Mouse (Mus musculus) left cerebral cortex, postnatal 25 days (tissue): ENCODE measurements at regions not wholly inside any gene's neighbourhood (a gene's known extent, or its start where the extent isn't known, plus 50 kb on each side); places are given as distances from the start of the nearest gene placed in this dataset.

Source experiments
- DNase-seq, 2 experiments: peaks; one replicate each; pipeline ENCODE4 v3.0.0; 2022; ENCODE audit warnings: low spot score in 2 of 2, mixed read lengths in 1 of 2
- intact Hi-C: fragments of 180-260 bp; cut with DNase I; formaldehyde crosslinking; loops from one replicate; pipeline ENCODE4 v1.15.1; 2025

DNA sequence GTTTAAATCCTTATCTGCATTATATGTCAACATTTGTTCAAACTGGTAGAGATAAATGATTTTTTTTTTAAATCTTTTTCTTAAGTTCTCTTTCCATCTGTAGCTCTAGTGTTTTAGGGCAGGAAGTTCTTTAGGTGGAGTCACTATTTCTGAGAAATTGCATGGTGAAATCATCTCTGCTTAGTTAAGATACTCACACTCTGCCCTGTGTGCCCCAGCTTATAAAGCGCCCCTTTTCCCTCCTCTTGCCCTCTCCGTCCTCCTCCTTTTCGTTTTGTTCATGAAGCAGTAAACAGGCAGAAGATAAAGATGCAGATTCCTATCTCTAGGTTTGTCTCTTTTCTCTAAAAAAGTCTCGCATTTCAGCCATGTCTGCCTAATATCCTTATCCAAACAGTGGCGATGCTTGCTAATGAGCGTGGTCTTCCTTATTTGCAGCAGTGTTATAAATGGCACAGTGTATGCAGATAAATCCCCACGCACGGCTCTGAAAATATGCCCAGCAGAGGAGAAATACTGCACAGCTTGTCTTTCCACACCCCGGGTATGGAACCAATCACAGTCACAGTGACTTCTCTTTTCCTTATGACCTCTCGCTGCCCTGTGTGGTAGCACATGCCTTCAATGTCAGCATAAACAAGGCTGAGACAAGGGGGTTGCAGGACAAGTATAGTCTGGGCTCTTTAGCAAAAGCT, 852.7 kb downstream of the 5730522E02Rik start:
- peak; percentile 42 to 81 for DNase-seq
- intact Hi-C loops: loop anchor here (5.0 kb wide), 1 partner anchor 499 kb away; no protein-coding TSS in a partner anchor

DNA sequence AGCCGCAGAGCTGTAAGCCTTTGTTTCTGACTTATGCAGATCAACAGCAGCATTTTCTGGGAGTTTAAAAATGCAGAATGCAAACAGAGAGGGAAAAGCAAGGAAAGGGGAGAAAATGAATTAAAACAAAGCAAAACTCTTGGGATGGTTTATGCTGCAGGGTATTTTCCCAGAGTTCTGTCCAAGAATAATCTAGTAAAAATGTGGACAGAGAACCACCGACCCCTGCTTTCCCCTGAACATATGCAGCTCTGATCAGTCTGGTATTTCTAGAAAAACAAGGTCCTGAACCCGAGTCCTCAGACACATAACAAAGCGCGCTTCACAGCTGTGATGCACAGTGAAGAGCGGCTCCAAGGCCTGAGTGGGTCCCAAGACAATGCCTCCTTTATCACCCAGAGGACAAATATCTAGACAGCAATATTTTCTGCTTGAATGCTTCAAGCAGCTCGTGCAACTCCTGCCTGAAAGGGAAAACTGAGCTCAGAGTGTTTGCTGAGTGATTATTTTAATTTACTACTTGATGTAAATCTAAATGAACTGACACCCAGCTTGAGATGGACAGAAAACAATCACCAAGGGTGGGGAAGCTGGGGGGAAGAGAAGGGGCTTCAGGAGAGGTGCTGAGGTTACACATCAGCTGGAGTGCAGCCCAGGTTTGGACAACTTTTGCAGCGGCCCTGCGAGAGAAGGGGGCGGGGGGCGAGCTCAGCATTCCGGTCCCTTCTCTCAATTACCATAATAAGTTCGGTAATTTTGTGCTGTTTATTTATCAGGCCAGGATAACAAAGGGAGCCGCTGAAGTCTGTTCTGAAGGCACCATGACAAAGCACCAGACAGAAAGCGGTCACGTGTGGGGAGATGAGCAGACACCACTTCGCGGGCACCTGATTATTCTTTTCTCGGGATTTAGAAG, 853.6 kb downstream of the 5730522E02Rik start:
- DNase-seq: peak in 1 of 2 experiments; percentile 48
- intact Hi-C loops: loop anchor here (5.0 kb wide), 1 partner anchor 500 kb away; no protein-coding TSS in a partner anchor

DNA sequence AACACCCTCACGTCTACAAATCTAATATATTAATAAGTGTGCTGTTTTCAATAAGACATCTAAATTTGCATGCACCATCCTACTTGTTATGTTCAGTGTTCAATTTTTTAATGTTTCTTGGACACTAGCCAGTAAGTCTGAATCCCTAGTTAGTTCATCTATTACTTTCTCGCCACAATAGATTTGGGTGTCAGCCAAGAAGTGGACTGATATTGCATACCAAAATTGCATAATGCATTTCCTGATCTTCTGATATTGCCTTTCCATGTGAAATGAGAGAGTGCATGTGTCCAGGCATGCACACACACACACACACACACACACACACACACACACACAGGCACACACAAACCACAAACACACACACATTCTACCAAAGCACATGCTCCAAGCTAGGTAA, 874.9 kb downstream of the 5730522E02Rik start:
- no peak for DNase-seq
- intact Hi-C loops: no loop called here

DNA sequence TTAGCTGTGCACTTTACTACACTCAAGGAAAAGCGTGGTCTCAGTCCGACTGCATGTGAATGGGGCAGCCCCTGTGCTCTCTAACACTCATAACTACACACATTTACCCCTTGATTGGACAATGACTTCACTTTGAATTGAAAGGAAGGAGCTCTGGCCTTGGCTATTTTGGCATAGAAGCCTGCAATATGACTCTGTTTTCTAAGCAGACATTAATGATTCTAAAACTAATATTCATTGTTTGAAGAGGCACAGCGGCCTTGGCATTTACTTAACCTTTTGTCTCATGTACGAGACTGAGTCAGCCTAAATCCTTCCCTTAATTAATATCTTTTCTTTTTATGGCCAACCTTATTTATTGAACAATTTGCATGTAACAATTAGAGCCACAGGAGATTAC, 879.9 kb downstream of the 5730522E02Rik start:
- intact Hi-C loops: no loop called here
- no peak for DNase-seq

DNA sequence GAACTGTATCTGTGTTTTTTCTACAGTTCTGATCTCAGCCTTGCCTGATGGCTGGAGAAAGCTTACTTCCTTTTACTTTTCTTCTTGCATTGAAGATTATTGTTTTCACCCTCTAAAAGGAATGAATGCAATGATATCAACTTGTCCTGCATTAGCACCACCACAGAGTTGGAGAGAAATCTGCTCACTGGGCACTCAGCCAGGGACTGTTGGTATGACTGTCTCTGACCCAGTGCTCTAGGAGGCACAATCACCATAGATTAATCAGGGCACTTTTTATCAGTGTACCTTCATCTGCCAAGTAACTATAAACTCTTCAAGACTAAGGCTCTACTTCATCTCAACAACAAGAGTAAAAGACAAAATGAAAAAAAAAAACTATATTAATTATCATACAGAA, 888.1 kb downstream of the 5730522E02Rik start:
- intact Hi-C loops: no loop called here
- DNase-seq: no peak

DNA sequence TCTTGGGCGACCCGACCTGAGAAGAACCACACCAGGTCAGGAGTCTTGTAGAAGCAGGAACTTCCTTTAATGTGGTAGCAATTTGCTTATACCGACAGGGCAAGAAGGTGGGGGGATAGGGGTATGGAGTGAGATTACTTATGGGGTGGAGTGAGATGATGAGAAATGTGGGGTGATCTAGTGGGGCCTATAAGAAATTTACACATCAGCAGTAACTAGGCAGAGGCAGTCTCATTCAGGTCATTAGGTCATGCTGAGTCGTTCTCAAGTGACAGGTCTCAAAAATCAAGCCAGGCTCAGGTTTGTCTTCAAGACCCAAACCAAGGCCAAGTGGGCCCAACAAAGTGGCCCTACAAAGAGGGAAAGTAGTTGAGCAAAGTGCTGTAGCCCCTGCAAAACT, 889.1 kb downstream of the 5730522E02Rik start:
- intact Hi-C loops: no loop called here
- no peak for DNase-seq

DNA sequence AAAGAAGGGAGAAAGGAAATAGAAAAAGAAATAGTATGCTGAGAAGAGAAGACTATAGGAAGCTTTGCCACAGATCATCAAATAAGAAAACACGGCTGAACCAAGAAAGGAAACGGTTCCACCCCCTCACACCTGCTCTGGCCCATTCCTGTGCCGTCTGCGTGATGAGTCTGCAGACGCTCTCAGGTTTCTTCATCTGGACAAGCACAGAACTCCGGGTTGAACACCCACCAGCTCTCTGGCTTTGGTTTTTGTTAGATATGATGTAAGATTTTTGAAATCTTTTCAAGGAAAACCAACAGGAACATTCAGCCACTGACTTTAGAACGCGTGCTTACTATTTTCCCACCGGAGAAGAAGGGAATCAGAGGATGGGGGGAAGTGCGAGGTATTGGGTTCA, 895.9 kb downstream of the 5730522E02Rik start:
- peak; percentile 51 to 94 for DNase-seq
- intact Hi-C loops: loop anchor here (5.0 to 10.0 kb wide), 3 partner anchors 400 to 1232 kb away; no protein-coding TSS in a partner anchor

DNA sequence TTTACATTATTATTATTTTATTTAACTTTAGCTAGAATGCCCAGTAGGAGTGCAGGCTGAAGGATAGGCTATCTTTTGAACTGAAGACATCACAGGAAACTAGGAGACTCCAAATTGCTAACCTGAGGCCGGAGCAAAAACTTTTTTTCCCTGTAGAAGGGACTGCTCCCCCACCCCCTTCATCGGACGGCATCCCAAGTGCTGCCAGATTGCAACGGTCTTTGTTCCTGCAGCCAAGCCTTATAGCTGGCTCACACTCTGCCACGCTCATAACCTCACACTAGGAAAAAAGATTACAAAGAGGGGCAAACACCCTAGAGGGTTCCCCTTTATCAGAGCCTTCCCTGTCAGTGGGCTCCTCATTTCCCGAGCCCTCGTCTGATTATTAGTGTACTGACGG, 896.7 kb downstream of the 5730522E02Rik start:
- intact Hi-C loops: loop anchor here (5.0 to 10.0 kb wide), 3 partner anchors 401 to 1232 kb away; no protein-coding TSS in a partner anchor
- DNase-seq: no peak

DNA sequence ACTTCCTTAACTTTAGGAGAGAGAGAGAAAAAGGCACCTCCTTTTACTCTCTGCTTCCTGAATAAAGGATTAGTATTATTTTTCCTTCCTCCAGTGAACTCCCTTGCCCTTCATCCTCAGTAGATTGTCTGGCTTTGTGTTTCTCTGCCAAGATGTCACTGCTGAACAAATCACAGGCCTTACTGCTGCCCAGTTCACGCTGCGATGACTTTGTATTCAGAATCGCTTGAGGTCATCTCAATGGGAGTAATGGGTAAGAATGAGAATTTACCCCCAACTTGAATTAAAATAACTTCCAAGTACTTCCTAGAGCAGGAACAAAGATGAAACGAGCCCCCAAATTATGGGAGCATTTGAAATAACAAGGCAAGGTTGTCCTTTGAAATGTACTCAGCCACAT, 897.3 kb downstream of the 5730522E02Rik start:
- DNase-seq: no peak
- intact Hi-C loops: loop anchor here (5.0 to 10.0 kb wide), 3 partner anchors 401 to 1231 kb away; no protein-coding TSS in a partner anchor

DNA sequence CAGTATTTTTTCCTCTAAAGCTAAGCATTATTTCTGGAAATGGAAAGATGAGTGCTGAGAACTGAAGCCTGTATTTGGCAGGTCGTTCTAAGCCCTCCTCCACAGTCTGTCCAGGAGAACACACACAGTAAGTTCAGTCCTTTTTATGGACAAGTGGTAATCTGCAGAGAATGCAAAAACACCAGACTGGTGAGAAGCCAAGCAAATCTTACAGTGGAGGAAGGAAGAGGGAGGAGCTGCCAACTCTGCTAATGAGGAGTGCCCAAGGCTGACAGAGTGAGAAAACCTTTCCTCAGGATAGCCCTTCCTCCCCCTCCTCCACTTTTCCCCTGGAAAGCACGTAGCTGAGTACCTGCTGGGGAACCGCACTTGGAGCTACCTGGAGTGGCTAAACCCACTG, 899.8 kb downstream of the 5730522E02Rik start:
- DNase-seq: peak in 1 of 2 experiments; percentile 72

DNA sequence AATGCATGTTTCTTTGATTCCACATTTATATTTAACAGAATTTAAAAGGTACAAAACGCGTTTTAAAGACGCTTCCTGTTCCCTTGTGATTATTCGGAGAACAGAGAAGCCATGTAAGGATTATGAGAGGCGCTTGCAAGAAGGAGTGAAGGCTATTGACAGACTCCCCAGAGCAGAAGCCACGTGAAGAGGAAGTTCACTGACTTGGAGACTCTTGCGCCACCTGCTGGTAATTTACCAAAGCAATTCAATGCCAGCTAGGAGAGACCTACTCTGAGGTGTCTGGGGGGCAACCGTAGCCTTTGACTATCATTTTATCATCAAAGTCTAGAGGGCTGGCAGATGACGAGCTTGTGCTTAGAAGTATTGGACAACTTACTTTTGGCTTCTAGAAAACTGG, 909.4 kb downstream of the 5730522E02Rik start:
- DNase-seq: peak; percentile 61 to 84
- intact Hi-C loops: loop anchor here (10.0 kb wide), 1 partner anchor 556 kb away; no protein-coding TSS in a partner anchor

More for the DNA sequence above, 899.8 kb downstream of the 5730522E02Rik start:
- intact Hi-C loops: loop anchor here (5.0 to 10.0 kb wide), 3 partner anchors 404 to 1228 kb away; no protein-coding TSS in a partner anchor

DNA sequence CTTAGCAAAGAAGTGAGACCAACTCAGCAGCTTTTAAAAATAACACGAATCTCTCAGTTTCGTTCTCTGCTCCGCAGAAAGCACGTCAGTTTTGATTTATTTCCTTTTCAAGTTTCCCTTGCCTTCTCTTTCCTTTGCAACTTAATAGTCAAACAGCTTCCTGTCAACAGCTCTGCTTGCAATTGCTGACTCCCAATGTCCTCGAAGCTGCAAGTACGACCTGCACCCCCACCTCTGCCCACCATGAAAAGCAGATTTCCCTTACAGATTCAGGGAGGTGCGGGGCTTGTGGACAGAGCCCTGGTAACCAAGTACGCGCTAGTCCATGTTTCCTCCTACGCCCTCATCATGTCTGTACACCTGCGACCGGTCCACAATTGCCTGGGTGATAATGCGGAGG, 922.2 kb downstream of the 5730522E02Rik start:
- peak in 1 of 2 experiments; percentile 18 for DNase-seq
- intact Hi-C loops: no loop called here

DNA sequence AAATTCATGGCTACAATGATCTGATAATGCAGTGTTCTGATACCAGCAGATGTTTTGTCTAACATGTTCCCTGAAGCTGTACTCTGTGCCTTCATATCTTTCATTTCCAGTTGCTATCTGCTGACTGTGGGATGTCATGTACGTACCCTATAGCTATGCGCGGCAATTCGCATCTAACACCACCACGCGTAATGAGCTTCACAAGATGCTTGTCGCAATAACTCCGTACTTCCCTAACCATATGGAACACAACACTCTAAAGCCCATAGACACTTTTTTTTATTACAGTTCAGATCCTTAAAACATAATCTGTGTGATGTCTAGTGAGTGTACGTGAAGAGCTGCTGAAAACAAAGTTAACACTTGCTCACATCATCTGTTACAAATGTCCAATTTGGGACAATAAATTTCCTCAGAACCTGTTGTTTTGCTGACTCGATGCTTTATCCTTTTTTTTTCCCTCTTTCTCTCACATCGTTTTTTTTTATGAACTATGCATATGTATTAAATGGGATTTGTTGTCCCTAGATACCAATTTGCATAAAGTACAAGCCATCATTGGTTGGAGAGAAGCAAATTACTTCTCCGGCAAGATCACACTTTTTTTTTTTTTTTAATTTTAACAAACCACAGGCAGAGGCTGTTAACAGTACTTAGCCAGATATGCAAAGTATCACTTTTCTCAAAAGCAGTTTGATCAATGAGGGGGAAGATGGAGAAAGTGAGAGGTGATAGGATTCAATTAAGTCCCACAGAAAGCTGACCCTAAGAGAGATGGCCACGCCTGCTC, 922.9 kb downstream of the 5730522E02Rik start:
- intact Hi-C loops: no loop called here
- peak; percentile 17 to 33 for DNase-seq

DNA sequence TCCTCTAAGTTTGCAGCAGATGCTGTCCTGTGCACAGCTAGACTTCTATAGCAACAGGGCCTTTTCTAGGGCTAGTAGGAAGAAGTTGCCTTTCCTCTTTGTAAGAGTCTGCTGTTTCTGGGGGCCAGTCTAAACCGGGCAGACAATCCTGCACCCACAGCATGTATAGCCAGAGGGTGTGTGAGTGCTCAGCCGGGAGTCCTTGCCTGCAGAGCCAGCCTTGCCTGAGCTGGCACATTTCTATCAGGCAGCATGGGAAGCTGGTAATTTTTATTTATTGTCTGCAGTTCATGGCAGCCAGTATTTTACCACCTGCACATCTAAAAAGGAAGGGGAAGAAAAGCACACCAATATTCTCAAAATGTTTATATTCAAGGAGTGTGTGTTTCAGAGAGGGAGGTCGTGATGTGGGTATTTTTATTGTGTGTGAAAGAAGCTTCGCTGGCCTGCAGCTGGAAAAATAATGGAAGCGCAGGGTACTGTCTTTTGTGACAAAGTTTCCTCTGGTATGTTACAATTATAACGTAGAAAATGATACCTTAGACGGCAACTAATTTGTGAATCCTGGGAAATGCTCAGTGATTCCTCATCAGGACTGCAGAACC, 940.5 kb downstream of the 5730522E02Rik start:
- DNase-seq: no peak
- intact Hi-C loops: no loop called here

DNA sequence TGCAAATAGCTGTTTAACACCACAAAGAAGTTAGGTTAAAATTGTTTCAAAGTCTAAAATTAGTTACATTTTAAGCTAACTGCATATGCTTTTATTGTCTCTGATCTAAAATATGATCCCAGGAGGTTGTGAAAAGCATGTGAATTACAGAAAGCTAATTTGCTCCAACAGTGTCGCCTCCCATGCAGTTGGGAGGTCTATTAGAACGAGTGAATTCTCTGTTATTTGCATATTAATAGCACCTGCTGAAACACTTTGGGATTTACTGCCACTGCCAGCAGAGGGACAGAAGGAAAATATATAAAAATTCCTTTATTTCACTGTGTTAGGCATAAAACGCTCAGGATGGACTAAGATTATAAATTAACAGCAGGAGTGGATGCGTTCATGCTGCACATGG, 947.7 kb downstream of the 5730522E02Rik start:
- intact Hi-C loops: no loop called here

DNA sequence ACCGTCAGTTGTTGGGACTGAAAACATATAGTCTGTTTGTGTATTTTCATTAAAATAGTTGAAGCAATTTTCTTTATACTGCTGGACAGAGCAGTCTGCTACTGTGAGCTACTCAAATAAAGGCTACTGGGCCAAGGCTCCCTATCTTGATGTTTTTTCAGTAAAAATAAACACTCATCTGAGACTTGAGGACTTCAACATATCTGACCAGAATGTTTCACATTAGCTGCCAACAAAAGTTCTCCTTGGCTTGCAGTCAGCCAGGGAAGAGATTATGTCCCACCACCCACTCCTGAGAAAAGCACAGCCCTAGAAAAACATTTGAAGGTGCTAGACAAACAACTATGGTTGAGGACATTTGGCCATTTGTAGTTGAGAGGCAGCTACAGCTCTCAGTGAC, 950.9 kb downstream of the 5730522E02Rik start:
- intact Hi-C loops: no loop called here
- no peak for DNase-seq

More for the DNA sequence above, 947.7 kb downstream of the 5730522E02Rik start:
- DNase-seq: no peak

DNA sequence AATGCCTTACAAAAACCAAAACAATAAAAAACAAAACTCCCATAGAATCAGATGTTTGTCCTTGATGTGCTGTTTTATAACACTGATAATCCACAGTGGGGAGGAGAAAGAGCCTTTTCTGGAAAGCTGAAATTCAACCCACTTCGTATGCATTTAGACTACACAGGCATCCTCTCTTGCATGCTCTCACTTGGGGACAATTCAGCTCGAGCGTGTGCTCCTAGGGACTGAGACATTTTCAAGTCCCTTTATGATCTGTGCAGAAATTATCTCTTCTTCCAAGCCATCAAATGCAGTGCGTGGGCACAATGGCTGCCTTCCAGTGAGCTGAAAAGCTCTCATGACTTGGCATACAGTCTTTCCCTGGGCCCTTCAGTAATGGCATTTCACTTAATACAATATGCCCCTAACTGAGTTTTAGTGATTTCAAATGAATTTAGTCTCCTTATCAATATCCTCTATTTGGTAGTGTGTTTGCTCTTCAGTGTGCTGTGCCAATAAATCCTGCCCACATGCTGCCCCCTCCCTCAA, 977.1 kb downstream of the 5730522E02Rik start:
- intact Hi-C loops: no loop called here
- DNase-seq: peak; percentile 43 to 76
